Mouse (Mus musculus) lung, adult 2 months (tissue): ENCODE results near the gene Cd68.

Source experiments
- CTCF ChIP-seq: fragments of 200-500 bp; IDR thresholded peaks from 2 replicates; pipeline ENCODE4 v1.5.1; 2011; ENCODE audit warnings: mild to moderate bottlenecking, low read length, control low read depth; ENCODE audit not compliant: insufficient read depth
- POLR2A ChIP-seq: fragments of 200-500 bp; IDR thresholded peaks from 2 replicates; pipeline ENCODE4 v1.6.1; 2011; ENCODE audit warnings: low read depth, mild to moderate bottlenecking, control low read depth, low read length, borderline replicate concordance; ENCODE audit errors: extremely low read depth

DNA sequence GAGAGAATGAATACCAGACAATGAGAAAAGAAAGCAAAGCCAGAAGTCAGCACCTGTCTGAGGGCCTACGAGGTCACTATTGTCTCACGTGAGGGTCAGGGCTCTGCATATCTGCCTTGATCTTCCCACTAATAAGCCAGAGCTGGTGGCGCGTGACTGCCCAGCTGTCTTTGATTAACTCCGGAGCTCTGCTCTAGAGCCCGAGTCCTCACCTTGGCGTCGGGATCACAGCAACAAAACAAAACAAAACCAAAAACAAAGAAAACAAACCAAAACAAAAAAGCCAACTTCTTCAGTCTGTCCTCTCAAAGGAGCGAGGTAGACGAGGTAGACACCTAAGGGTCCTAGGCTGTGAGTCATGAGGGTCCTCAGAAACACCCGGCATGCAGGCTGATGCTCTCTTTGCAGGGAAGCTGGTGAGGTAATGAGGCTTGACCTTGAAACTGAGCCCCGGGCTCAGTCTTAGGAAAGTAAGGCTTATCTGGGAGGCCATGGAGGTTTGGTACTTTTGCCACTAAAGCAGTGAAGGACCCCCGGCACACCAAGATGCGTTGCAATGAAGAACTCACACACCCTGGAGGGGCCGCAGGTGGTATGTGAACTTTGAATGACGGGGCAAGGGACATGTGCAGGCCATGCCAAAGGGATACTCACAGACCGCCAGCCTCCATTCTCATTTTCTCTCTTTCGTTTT is 48.8 kb upstream of the Cd68 start:
- TF ChIP-seq POLR2A: no peak
- no peak for TF ChIP-seq CTCF
